Mouse (Mus musculus) liver, adult 2 months (tissue): ENCODE measurements at regions not wholly inside any gene's neighbourhood (a gene's known extent, or its start where the extent isn't known, plus 50 kb on each side); places are given as distances from the start of the nearest gene placed in this dataset.

Experiments used
- CTCF ChIP-seq: fragments of 200-500 bp; IDR thresholded peaks from 2 replicates; pipeline ENCODE4 v1.5.1; 2011; ENCODE audit warnings: low read depth, low read length, control low read depth
- POLR2A ChIP-seq: fragments of 200-500 bp; IDR thresholded peaks from 2 replicates; pipeline ENCODE4 v1.6.1; 2011; ENCODE audit warnings: low read length, control low read depth; ENCODE audit not compliant: insufficient read depth; ENCODE audit errors: extremely low read depth

- TF ChIP-seq CTCF (no peak), POLR2A (no peak)
These were observed 140.6 kb downstream of the Cand1 start for GRCm38 (mm10) chr10:119099092-119099792.
